Mouse (Mus musculus) CH12.LX (cell line): ENCODE measurements around the gene Palm.
"Not testable (repeated sequence)": the region's sequence is repeated elsewhere in the genome, so short reads cannot be mapped to it uniquely, and the experiment has no call there.

Source experiments
- CHD1 ChIP-seq: IDR thresholded peaks from 2 replicates; pipeline ENCODE4 v1.6.1; 2012; ENCODE audit warnings: low read depth, low read length, improper control_type of control experiment, inconsistent platforms
- CTCF ChIP-seq, 2 experiments: IDR thresholded peaks in 1 of 2; conservative IDR thresholded peaks in 1 of 2; 2 replicates each; pipeline ENCODE4 v1.5.1; 2011 to 2012; ENCODE audit warnings: low read depth in 2 of 2, low read length in 2 of 2, improper control_type of control experiment in 1 of 2, inconsistent platforms in 1 of 2, mild to moderate bottlenecking in 1 of 2, moderate library complexity in 1 of 2
- E2F4 ChIP-seq: IDR thresholded peaks from 2 replicates; pipeline ENCODE4 v1.6.1; 2011; ENCODE audit warnings: low read depth, low read length, improper control_type of control experiment; ENCODE audit not compliant: insufficient replicate concordance
- EP300 ChIP-seq: IDR thresholded peaks from 2 replicates; pipeline ENCODE4 v1.6.1; 2011; ENCODE audit warnings: low read length, improper control_type of control experiment
- ETS1 ChIP-seq: conservative IDR thresholded peaks from 2 replicates; pipeline ENCODE4 v1.6.1; 2012; ENCODE audit warnings: low read depth, mild to moderate bottlenecking, inconsistent platforms, low read length, improper control_type of control experiment, moderate library complexity
- HCFC1 ChIP-seq: IDR thresholded peaks from 2 replicates; pipeline ENCODE4 v1.6.1; 2012; ENCODE audit warnings: low read depth, mild to moderate bottlenecking, inconsistent platforms, low read length, improper control_type of control experiment
- MAFK ChIP-seq: IDR thresholded peaks from 2 replicates; pipeline ENCODE4 v1.6.1; 2011; ENCODE audit warnings: low read length, improper control_type of control experiment; ENCODE audit not compliant: insufficient replicate concordance
- MYC ChIP-seq: IDR thresholded peaks from 2 replicates; pipeline ENCODE4 v1.6.1; 2011; ENCODE audit warnings: low read depth, mild to moderate bottlenecking, improper control_type of control experiment, low read length
- NRF1 ChIP-seq: IDR thresholded peaks from 2 replicates; pipeline ENCODE4 v1.6.1; 2014; ENCODE audit warnings: low read depth, mild to moderate bottlenecking, inconsistent platforms, low read length, improper control_type of control experiment, moderate library complexity
- POLR2A ChIP-seq: IDR thresholded peaks from 2 replicates; pipeline ENCODE4 v1.6.1; 2011; ENCODE audit warnings: low read depth, mild to moderate bottlenecking, improper control_type of control experiment, low read length
- TCF12 ChIP-seq: IDR thresholded peaks from 2 replicates; pipeline ENCODE4 v1.6.1; 2014; ENCODE audit warnings: low read depth, mild to moderate bottlenecking, inconsistent platforms, low read length, improper control_type of control experiment
- UBTF ChIP-seq: IDR thresholded peaks from 2 replicates; pipeline ENCODE4 v1.6.1; 2012; ENCODE audit warnings: low read depth, mild to moderate bottlenecking, inconsistent platforms, low read length, improper control_type of control experiment, moderate library complexity
- ZKSCAN1 ChIP-seq: IDR thresholded peaks from 2 replicates; pipeline ENCODE4 v1.6.1; 2012; ENCODE audit warnings: low read depth, inconsistent platforms, low read length, improper control_type of control experiment, borderline replicate concordance
- ZNF384 ChIP-seq: IDR thresholded peaks from 2 replicates; pipeline ENCODE4 v1.6.1; 2012; ENCODE audit warnings: low read depth, low read length, improper control_type of control experiment, inconsistent platforms

DNA sequence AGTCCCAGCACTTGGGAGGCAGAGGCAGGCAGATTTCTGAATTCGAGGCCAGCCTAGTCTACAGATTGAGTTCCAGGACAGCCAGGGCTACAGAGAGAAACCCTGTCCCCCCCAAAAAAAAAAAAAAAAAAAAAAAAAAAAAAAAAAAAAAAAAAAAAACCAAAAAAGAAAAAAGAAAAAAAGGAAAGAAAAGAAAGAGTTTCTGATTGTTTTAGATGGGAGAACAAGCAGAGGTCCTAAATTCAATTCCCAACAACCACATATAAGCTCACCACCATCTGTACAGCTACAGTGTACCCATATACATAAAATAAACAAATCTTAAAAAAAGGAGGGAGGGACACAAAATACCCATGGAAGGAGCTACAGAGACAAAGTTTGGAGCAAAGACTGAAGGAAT lies 33.7 kb upstream of the Palm start:
- not testable (repeated sequence) for TF ChIP-seq HCFC1; NRF1; TCF12; CTCF (conservative IDR thresholded peaks at IDR 0.05 in 1 of 2, IDR thresholded peaks at IDR 0.05 in 1 of 2; ENCODE audit: low read depth in 2 of 2, low read length in 2 of 2); EP300; ZKSCAN1; POLR2A; ETS1; CHD1; E2F4; MYC; MAFK; UBTF
- peak; percentile 37; the same call in 1 of the 2 replicates for TF ChIP-seq ZNF384
